14 mouse cellular contexts compared by ENCODE assay signal in genomic region chr3:25208041-25208685, GRCm38 (mm10).
DNase-seq lines count a peak whose midpoint lies in the region; ATAC-seq lines count a peak whose summit lies in the region.
"Had no signal": no experiment of that assay in that cellular context is flagged by ENCODE, and none has a peak within 500 bp of the region (broad histone marks: within the 10 kb centered on the region; RNA-seq: fewer than 3 reads in every experiment).

No protein-coding gene starts in this region.

- intact Hi-C loops in left cerebral cortex, postnatal 14 days (cut with DNase I) = no loop called here

- ATAC-seq in frontal cortex, adult (ENCODE audit: low TSS enrichment) = peak; percentile 98
- ATAC-seq: forebrain, embryonic 15.5 days; intestine, postnatal 0 days; liver, postnatal 0 days had no signal

- no peak for DNase-seq in frontal cortex, postnatal 10 days (ENCODE audit: low spot score in 2 of 2)
- DNase-seq in left cerebral cortex, postnatal 14 days (ENCODE audit: low spot score in 2 of 2) = peak; percentile 8 to 22
- DNase-seq in left cerebral cortex, adult 11 months (ENCODE audit: low spot score) = no peak
- peak; percentile 99 for DNase-seq in cerebellum, postnatal 25 days
- DNase-seq in right cerebral cortex, postnatal 36 days (ENCODE audit: low spot score in 2 of 2) = peak; percentile 3 to 31
- no peak for DNase-seq in thymus, adult 18-20 months
- no peak for DNase-seq in heart, adult 9 months (ENCODE audit: low spot score in 2 of 2)
- DNase-seq: gastrocnemius, postnatal 36 days; heart, postnatal 14 days; kidney, postnatal 10 days; liver, postnatal 0 days had no signal

Comparison
In these comparisons a context has a peak if more than half of its experiments do, and no peak if none do; other contexts are left out.
1. DNase-seq: peak in left cerebral cortex, postnatal 14 days (2 of 2), cerebellum, postnatal 25 days (2 of 2) and right cerebral cortex, postnatal 36 days (2 of 2); none in frontal cortex, postnatal 10 days (0 of 2), left cerebral cortex, adult 11 months (single experiment), thymus, adult 18-20 months (0 of 2) and heart, adult 9 months (0 of 2).